Mouse (Mus musculus) urinary bladder, adult 2 months (tissue): ENCODE measurements around the gene Mcm3ap. TPM values are rescaled to one million over a fixed set of nuclear protein-coding genes. Genes with fewer than 3 reads are reported as not detected.

Experiments
- polyA plus RNA-seq: library from polyadenylated mRNA; depleted of rRNA; stranded (reverse); fragments of >200 nt; gene quantifications from 2 replicates; pipeline ENCODE4 v1.2.3, GENCODE M21; 2012; rRNA removed

The Mcm3ap gene
- polyA plus RNA-seq, 1 experiment, result 32.8 TPM

Other genes with a start within 250 kb of the Mcm3ap start
- 44.5 and 49.6 TPM in 2 replicates for gene Prmt2, start 231.1 kb upstream of the Mcm3ap start, polyA plus RNA-seq
- 8.2 and 10.5 TPM in 2 replicates for gene S100b, start 215.1 kb upstream of the Mcm3ap start, polyA plus RNA-seq
- 12.8 and 15.0 TPM in 2 replicates for gene Dip2a, start 123.6 kb upstream of the Mcm3ap start, polyA plus RNA-seq
- gene AC141477.1, start 28.5 kb upstream of the Mcm3ap start, polyA plus RNA-seq, result not detected in 2 replicates
- 20.5 and 24.7 TPM in 2 replicates for gene Pcnt, start 26.1 kb upstream of the Mcm3ap start, polyA plus RNA-seq
- gene 2610028H24Rik, start 19.8 kb upstream of the Mcm3ap start, polyA plus RNA-seq, result not detected in 2 replicates
- gene Ybey, start 187 bp downstream of the Mcm3ap start, polyA plus RNA-seq, result 2.4 TPM in 2 replicates
- 20.1 and 33.8 TPM in 2 replicates for gene Lss, start 62.7 kb downstream of the Mcm3ap start, polyA plus RNA-seq
- 0.10 and 0.15 TPM in 2 replicates for gene Spatc1l, start 93.3 kb downstream of the Mcm3ap start, polyA plus RNA-seq
- 0.03 TPM in 1 of 2 replicates, not detected in the other for gene Ftcd, start 106.7 kb downstream of the Mcm3ap start, polyA plus RNA-seq
- gene Col6a2, start 154.7 kb downstream of the Mcm3ap start, polyA plus RNA-seq, result 239 and 336 TPM in 2 replicates